Mouse (Mus musculus) heart, embryonic 11.5 days (tissue): ENCODE data around the gene Heatr5a. TPM values are rescaled to one million over a fixed set of nuclear protein-coding genes. Genes with fewer than 3 reads are reported as not detected.

Experiments
- ATAC-seq: fragments of 200-750 bp; cut with Nextera tagmentation; replicated peaks from 2 replicates; pipeline ENCODE4 v1.8.0; 2017; ENCODE audit warnings: moderate library complexity; ENCODE audit not compliant: insufficient number of reproducible peaks, low FRiP score, low TSS enrichment
- H3K27ac ChIP-seq: fragments of 300-500 bp; sonication (generic); 2 replicates; pipeline ENCODE4 v1.5.1; 2014; ENCODE audit warnings: mild to moderate bottlenecking, low read depth, low read length
- H3K27me3 ChIP-seq: fragments of 300-500 bp; sonication (generic); 2 replicates; pipeline ENCODE4 v1.6.1; 2014; ENCODE audit warnings: mild to moderate bottlenecking, low read length, mixed read lengths; ENCODE audit not compliant: control insufficient read depth, insufficient read depth
- H3K36me3 ChIP-seq: fragments of 300-500 bp; sonication (generic); 2 replicates; pipeline ENCODE4 v1.6.1; 2014; ENCODE audit warnings: mild to moderate bottlenecking, low read length, moderate library complexity, mixed read lengths; ENCODE audit not compliant: control insufficient read depth, insufficient read depth
- H3K4me1 ChIP-seq: fragments of 300-500 bp; sonication (generic); 2 replicates; pipeline ENCODE4 v1.6.1; 2014; ENCODE audit warnings: low read length; ENCODE audit not compliant: control insufficient read depth, insufficient read depth
- H3K4me2 ChIP-seq: fragments of 300-500 bp; sonication (generic); 2 replicates; pipeline ENCODE4 v1.6.1; 2014; ENCODE audit warnings: mild to moderate bottlenecking, moderate library complexity
- H3K4me3 ChIP-seq: fragments of 300-500 bp; sonication (generic); 2 replicates; pipeline ENCODE4 v1.5.1; 2014; ENCODE audit warnings: low read depth, low read length
- H3K9ac ChIP-seq: fragments of 300-500 bp; sonication (generic); 2 replicates; pipeline ENCODE4 v1.6.1; 2014; ENCODE audit warnings: mild to moderate bottlenecking, low read depth, low read length, moderate library complexity
- H3K9me3 ChIP-seq: fragments of 300-500 bp; sonication (generic); replicated peaks from 2 replicates; pipeline ENCODE4 v1.6.1; 2016; ENCODE audit warnings: low read length; ENCODE audit not compliant: control insufficient read depth
- whole genome bisulfite sequencing: fragments of 180-500 bp; shearing (Covaris S2); extraction: QIAGEN DNeasy Blood & Tissue Kit; methylation state at CpG from one replicate; pipeline ENCODE4 v1.1.7; 2014; ENCODE audit not compliant: insufficient replicate concordance; 5-methylcytosine and 5-hydroxymethylcytosine counted together
- polyA plus RNA-seq: library from polyadenylated mRNA; unstranded; fragments of >200 nt; fragmentation: Nextera tagmentation; extraction: Ambion mirVana; gene quantifications from 2 replicates; pipeline ENCODE4 v1.2.1, GENCODE M21; 2014

The Heatr5a gene
- polyA plus RNA-seq, 1 experiment from 2014 or later: 10.2 TPM

- Histone ChIP-seq H3K9me3 (no peaks in the 10 kb centered on the region), H3K27ac (no peak overlapping the region), H3K4me2 (no peak overlapping the region), H3K4me1 (no peaks in the 10 kb centered on the region), H3K4me3 (no peak overlapping the region), H3K27me3 (no peaks in the 10 kb centered on the region), H3K36me3 (peaks cover 14% of the 10 kb centered on the region), H3K9ac (no peak overlapping the region)
- no peak for ATAC-seq
- 90% methylated on average over 12 of the region's 12 CpGs for WGBS
These were observed 56.0 kb downstream of the Heatr5a start for GRCm38 (mm10) chr12:51914903-51915670.

GRCm38 (mm10) chr12:51909202-51909601, 61.9 kb downstream of the Heatr5a start:
- no peak for ATAC-seq
- Histone ChIP-seq H3K27ac (no peak overlapping the region), H3K4me3 (no peak overlapping the region), H3K4me2 (no peak overlapping the region), H3K27me3 (no peaks in the 10 kb centered on the region), H3K36me3 (peaks cover 2% of the 10 kb centered on the region), H3K4me1 (no peaks in the 10 kb centered on the region), H3K9me3 (no peaks in the 10 kb centered on the region), H3K9ac (no peak overlapping the region)
- 78% methylated on average over 5 of the region's 5 CpGs for WGBS

GRCm38 (mm10) chr12:51907543-51907942, 63.6 kb downstream of the Heatr5a start:
- Histone ChIP-seq H3K36me3 (no peaks in the 10 kb centered on the region), H3K4me2 (no peak overlapping the region), H3K4me1 (no peaks in the 10 kb centered on the region), H3K27ac (no peak overlapping the region), H3K9me3 (no peaks in the 10 kb centered on the region), H3K4me3 (no peak overlapping the region), H3K9ac (no peak overlapping the region), H3K27me3 (no peaks in the 10 kb centered on the region)
- WGBS: 83% methylated on average over 3 of the region's 3 CpGs
- ATAC-seq: no peak

GRCm38 (mm10) chr12:51900551-51900950, 70.6 kb downstream of the Heatr5a start:
- Histone ChIP-seq H3K27ac (no peak overlapping the region), H3K36me3 (peaks cover 4% of the 10 kb centered on the region), H3K9me3 (no peaks in the 10 kb centered on the region), H3K27me3 (no peaks in the 10 kb centered on the region), H3K9ac (no peak overlapping the region), H3K4me1 (no peaks in the 10 kb centered on the region), H3K4me2 (no peak overlapping the region), H3K4me3 (no peak overlapping the region)
- ATAC-seq: no peak
- 88% methylated on average over 7 of the region's 7 CpGs for WGBS

GRCm38 (mm10) chr12:51896901-51897300, 74.2 kb downstream of the Heatr5a start:
- no peak overlapping the region for H3K27ac ChIP-seq
- H3K9ac ChIP-seq: no peak overlapping the region
- ATAC-seq: no peak
- no peaks in the 10 kb centered on the region for H3K4me1 ChIP-seq
- WGBS: 57% methylated on average over 4 of the region's 4 CpGs
- H3K27me3 ChIP-seq: no peaks in the 10 kb centered on the region
- H3K9me3 ChIP-seq: no peaks in the 10 kb centered on the region
- H3K36me3 ChIP-seq: peaks cover 6% of the 10 kb centered on the region
- H3K4me3 ChIP-seq: no peak overlapping the region
- no peak overlapping the region for H3K4me2 ChIP-seq

GRCm38 (mm10) chr12:51888609-51889008, 82.5 kb downstream of the Heatr5a start:
- no peaks in the 10 kb centered on the region for H3K4me1 ChIP-seq
- no peak overlapping the region for H3K4me2 ChIP-seq
- peaks cover 9% of the 10 kb centered on the region for H3K36me3 ChIP-seq
- ATAC-seq: no peak
- no peak overlapping the region for H3K9ac ChIP-seq
- H3K27ac ChIP-seq: no peak overlapping the region
- no peaks in the 10 kb centered on the region for H3K9me3 ChIP-seq
- no peak overlapping the region for H3K4me3 ChIP-seq
- 89% methylated on average over 12 of the region's 12 CpGs for WGBS
- no peaks in the 10 kb centered on the region for H3K27me3 ChIP-seq

GRCm38 (mm10) chr12:51887301-51888290, 83.5 kb downstream of the Heatr5a start:
- Histone ChIP-seq H3K9me3 (no peaks in the 10 kb centered on the region), H3K4me3 (no peak overlapping the region), H3K27me3 (no peaks in the 10 kb centered on the region), H3K9ac (no peak overlapping the region), H3K4me2 (no peak overlapping the region), H3K36me3 (peaks cover 13% of the 10 kb centered on the region), H3K4me1 (no peaks in the 10 kb centered on the region), H3K27ac (no peak overlapping the region)
- no peak for ATAC-seq
- WGBS: 84% methylated on average over 11 of the region's 11 CpGs

GRCm38 (mm10) chr12:51886369-51886768, 84.8 kb downstream of the Heatr5a start:
- H3K36me3 ChIP-seq: peaks cover 13% of the 10 kb centered on the region
- H3K9me3 ChIP-seq: no peaks in the 10 kb centered on the region
- WGBS: 91% methylated on average over 6 of the region's 6 CpGs
- H3K4me3 ChIP-seq: no peak overlapping the region
- no peaks in the 10 kb centered on the region for H3K27me3 ChIP-seq
- no peaks in the 10 kb centered on the region for H3K4me1 ChIP-seq
- H3K4me2 ChIP-seq: no peak overlapping the region
- no peak overlapping the region for H3K9ac ChIP-seq
- ATAC-seq: no peak
- no peak overlapping the region for H3K27ac ChIP-seq
